Mouse (Mus musculus) kidney, embryonic 15.5 days (tissue): ENCODE measurements around the gene Chpf2. TPM values are rescaled to one million over a fixed set of nuclear protein-coding genes. Genes with fewer than 3 reads are reported as not detected.

Experiments
- ATAC-seq: fragments of 200-750 bp; cut with Nextera tagmentation; replicated peaks from 2 replicates; pipeline ENCODE4 v1.8.0; 2017; ENCODE audit warnings: moderate TSS enrichment; ENCODE audit not compliant: low FRiP score
- H3K27ac ChIP-seq: fragments of 300-500 bp; sonication (generic); 2 replicates; pipeline ENCODE4 v1.5.1; 2015; ENCODE audit warnings: mild to moderate bottlenecking, inconsistent platforms
- H3K27me3 ChIP-seq: fragments of 300-500 bp; sonication (generic); 2 replicates; pipeline ENCODE4 v1.6.1; 2015; ENCODE audit warnings: inconsistent platforms
- H3K36me3 ChIP-seq: fragments of 300-500 bp; sonication (generic); 2 replicates; pipeline ENCODE4 v1.6.1; 2015; ENCODE audit warnings: inconsistent platforms
- H3K4me1 ChIP-seq: fragments of 300-500 bp; sonication (generic); 2 replicates; pipeline ENCODE4 v1.6.1; 2015; ENCODE audit warnings: inconsistent platforms
- H3K4me2 ChIP-seq: fragments of 300-500 bp; sonication (generic); 2 replicates; pipeline ENCODE4 v1.6.1; 2015; ENCODE audit warnings: moderate library complexity, mild to moderate bottlenecking, inconsistent platforms
- H3K4me3 ChIP-seq: fragments of 300-500 bp; sonication (generic); replicated peaks from 2 replicates; pipeline ENCODE4 v1.5.1; 2015; ENCODE audit warnings: mild to moderate bottlenecking, inconsistent platforms
- H3K9ac ChIP-seq: fragments of 300-500 bp; sonication (generic); 2 replicates; pipeline ENCODE4 v1.6.1; 2015; ENCODE audit warnings: mild to moderate bottlenecking, inconsistent platforms
- H3K9me3 ChIP-seq: fragments of 300-500 bp; sonication (generic); replicated peaks from 2 replicates; pipeline ENCODE4 v1.6.1; 2016; ENCODE audit warnings: inconsistent platforms
- WGBS: fragments of 180-500 bp; shearing (Covaris S2); methylation state at CpG from one replicate; pipeline ENCODE4 v1.1.7; 2015; ENCODE audit warnings: mixed read lengths; 5-methylcytosine and 5-hydroxymethylcytosine counted together
- polyA plus RNA-seq: library from polyadenylated mRNA; unstranded; fragments of >200 nt; fragmentation: Nextera tagmentation; extraction: Ambion mirVana; gene quantifications from 2 replicates; pipeline ENCODE4 v1.2.1, GENCODE M21; 2015

Chpf2 gene
- polyA plus RNA-seq, 1 experiment from 2014 or later, result 24.7 TPM

DNA sequence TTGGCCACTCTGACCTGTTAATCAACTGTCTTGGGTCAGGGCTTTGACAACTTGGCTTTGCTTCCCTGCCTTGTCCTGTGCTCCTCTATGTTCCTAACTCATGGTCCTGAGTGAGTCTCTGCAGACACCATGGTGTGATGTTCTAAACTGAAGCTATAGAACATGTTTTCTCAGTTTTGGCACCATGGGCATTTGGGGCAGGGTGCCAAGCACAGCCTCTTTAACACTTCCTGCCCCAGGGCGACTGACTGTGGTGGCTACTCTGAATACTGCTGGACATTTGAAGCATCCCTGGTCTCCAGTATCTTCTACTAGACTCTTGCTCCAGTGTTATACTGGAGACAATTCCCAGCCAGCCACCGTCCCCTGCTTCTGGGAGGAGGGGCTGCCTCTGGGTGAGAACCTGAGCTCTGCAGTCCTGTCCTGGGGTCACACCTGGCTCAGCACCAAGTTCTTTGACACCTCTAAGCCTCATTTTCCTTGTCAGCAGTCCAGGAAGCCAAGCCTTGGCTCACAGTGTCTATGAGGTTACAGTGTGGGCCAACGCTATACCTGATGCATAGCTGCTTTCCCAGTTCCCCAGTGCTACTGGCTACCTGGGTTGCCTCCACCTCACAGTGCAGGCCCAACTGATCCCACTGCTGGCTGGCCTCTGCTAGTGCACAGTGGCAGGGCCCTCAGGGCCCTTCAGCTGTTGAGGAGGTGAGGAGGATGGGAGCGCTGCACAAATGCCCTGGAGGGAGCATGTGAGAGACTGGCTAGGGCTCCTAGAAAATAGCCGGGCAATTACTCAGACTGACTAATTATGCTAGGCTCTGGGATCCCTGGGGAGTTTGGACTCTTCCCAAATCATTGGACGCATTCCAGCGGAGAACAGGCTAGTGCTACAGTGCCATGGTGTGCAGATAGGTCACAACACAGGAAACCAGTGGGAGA, 25.1 kb downstream of the Chpf2 start:
- WGBS, result 54% methylated on average over 7 of the region's 7 CpGs
- peak; percentile 41; the same call in 1 of the 2 replicates for ATAC-seq
- Histone ChIP-seq H3K4me3 (no peak overlapping the region), H3K27me3 (no peaks in the 10 kb centered on the region; the same call in 1 of the 2 replicates), H3K27ac (no peak overlapping the region), H3K36me3 (no peaks in the 10 kb centered on the region), H3K9ac (no peak overlapping the region), H3K9me3 (no peaks in the 10 kb centered on the region), H3K4me2 (no peak overlapping the region), H3K4me1 (peaks cover 22% of the 10 kb centered on the region)

DNA sequence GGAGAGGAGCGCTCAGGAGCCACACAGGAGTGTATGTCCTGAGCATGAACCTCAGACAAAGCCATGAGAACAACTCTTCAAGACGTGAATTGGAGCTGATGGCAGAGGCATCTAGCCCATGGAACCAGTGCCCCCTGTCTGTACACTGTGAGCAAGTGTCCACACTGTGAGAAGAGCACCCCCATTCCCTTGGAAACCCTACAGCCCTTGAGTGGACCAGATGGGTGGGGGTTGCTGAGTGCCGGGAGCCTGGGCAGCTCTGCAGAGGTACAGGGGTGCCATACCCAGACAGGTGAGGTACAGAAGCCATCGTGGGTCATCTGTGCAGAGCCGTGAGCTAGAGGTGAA, 25.7 kb downstream of the Chpf2 start:
- Histone ChIP-seq H3K4me2 (no peak overlapping the region), H3K9me3 (no peaks in the 10 kb centered on the region), H3K27me3 (no peaks in the 10 kb centered on the region; the same call in 1 of the 2 replicates), H3K4me3 (no peak overlapping the region), H3K27ac (no peak overlapping the region), H3K9ac (no peak overlapping the region), H3K36me3 (no peaks in the 10 kb centered on the region), H3K4me1 (peaks cover 17% of the 10 kb centered on the region)
- 0 out of 2 replicates have a peak, but pooled peaks have one; percentile 17 for ATAC-seq
- WGBS, result 66% methylated on average over 5 of the region's 5 CpGs

DNA sequence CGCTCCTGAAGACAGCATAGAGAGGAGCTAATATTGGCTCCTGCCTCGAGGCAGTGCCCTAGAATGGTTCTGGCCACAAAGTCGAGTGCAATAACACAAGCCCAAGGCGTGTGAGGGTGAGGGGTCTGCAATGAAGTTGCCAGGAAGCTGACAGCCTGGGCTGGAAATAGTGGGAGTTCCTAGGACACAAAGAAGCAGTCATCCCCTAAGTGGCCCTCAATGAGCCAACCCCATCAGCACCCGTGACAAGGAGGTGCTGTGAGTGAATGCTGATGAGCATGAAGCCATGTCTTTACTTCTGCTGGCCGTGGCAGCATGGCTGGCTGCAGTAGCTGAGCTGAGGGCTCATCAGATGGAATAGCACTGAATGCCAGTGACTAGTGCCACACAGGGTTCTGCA, 28.6 kb downstream of the Chpf2 start:
- Histone ChIP-seq H3K36me3 (no peaks in the 10 kb centered on the region), H3K4me2 (no peak overlapping the region), H3K9ac (no peak overlapping the region), H3K4me1 (peaks cover 15% of the 10 kb centered on the region), H3K27ac (no peak overlapping the region), H3K9me3 (no peaks in the 10 kb centered on the region), H3K4me3 (no peak overlapping the region), H3K27me3 (no peaks in the 10 kb centered on the region)
- WGBS, result 51% methylated on average over 6 of the region's 6 CpGs
- no peak for ATAC-seq

DNA sequence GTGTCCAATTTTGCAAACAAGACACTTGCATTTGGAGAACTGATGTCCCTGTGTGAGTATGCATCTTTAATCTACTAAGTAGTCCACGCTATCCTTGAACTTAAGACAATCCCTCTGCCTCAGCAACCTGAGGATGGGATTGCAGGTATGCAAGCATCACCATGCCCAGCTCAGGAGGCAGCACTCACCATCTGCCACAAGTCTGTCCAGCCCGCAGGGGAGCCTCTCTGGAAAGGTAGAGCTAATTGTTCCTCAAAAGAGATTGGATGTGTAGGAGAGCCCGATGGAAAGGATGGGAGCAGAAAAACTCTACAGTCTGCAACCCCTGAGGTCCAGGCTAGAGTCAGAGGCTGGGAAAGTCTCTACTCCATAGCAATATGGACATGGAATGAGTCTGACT, 32.4 kb downstream of the Chpf2 start:
- 84% methylated on average over 3 of the region's 3 CpGs for WGBS
- ATAC-seq, result no peak
- H3K4me3 ChIP-seq, result no peak overlapping the region

DNA sequence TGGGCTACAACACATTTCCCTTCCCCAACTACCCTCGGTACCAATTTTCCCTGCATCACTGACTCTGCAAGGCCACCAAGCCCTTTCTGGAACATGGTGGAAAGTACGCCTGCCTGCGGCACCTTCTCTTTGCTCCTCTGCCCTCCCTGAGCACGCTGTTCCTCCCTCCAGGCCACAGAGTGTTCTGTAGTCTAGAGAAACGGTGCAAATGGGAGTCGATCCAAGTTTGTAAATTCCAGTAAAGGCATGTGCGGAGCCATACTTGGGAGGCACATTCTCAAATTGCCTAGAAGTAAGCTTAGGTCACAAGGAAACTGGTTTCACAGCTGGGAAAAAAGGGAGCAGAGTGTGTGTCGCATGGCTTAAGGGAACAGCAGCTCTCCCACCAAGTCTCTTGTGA, 33.6 kb downstream of the Chpf2 start:
- Histone ChIP-seq H3K27me3 (peaks cover 32% of the 10 kb centered on the region), H3K9ac (no peak overlapping the region), H3K27ac (no peak overlapping the region), H3K9me3 (no peaks in the 10 kb centered on the region), H3K4me1 (peaks cover 29% of the 10 kb centered on the region), H3K36me3 (no peaks in the 10 kb centered on the region), H3K4me3 (no peak overlapping the region), H3K4me2 (no peak overlapping the region)
- WGBS, result 58% methylated on average over 8 of the region's 8 CpGs
- no peak for ATAC-seq

More for the DNA sequence above, 32.4 kb downstream of the Chpf2 start:
- Histone ChIP-seq H3K9me3 (no peaks in the 10 kb centered on the region), H3K4me1 (peaks cover 18% of the 10 kb centered on the region), H3K36me3 (no peaks in the 10 kb centered on the region), H3K4me2 (no peak overlapping the region), H3K9ac (no peak overlapping the region), H3K27me3 (peaks cover 21% of the 10 kb centered on the region), H3K27ac (no peak overlapping the region)

DNA sequence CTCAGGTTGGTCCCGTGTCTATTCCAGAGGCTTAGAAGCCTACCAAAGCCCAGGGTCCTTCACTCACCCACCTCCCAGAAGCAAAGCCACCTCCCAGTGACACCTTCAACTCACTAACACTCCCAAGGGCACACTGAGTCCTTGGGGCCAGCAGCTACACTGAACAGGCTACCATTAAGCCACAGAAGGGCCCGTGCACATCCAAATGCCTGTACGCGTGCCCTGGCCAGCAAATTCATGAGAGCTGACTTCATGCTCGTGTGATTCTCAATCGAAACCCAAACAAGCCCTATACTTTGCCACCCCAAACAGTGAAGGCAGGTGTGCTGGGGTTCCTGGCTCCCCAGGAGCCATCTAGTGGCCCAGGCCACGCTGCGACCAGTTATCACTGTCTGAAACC, 34.1 kb downstream of the Chpf2 start:
- no peak overlapping the region for H3K4me3 ChIP-seq
- H3K36me3 ChIP-seq, result no peaks in the 10 kb centered on the region
- H3K27me3 ChIP-seq, result peaks cover 34% of the 10 kb centered on the region
- 73% methylated on average over 8 of the region's 8 CpGs for WGBS
- H3K9me3 ChIP-seq, result no peaks in the 10 kb centered on the region
- H3K27ac ChIP-seq, result no peak overlapping the region
- H3K4me2 ChIP-seq, result no peak overlapping the region
- H3K4me1 ChIP-seq, result peaks cover 29% of the 10 kb centered on the region
- no peak overlapping the region for H3K9ac ChIP-seq
- no peak for ATAC-seq

DNA sequence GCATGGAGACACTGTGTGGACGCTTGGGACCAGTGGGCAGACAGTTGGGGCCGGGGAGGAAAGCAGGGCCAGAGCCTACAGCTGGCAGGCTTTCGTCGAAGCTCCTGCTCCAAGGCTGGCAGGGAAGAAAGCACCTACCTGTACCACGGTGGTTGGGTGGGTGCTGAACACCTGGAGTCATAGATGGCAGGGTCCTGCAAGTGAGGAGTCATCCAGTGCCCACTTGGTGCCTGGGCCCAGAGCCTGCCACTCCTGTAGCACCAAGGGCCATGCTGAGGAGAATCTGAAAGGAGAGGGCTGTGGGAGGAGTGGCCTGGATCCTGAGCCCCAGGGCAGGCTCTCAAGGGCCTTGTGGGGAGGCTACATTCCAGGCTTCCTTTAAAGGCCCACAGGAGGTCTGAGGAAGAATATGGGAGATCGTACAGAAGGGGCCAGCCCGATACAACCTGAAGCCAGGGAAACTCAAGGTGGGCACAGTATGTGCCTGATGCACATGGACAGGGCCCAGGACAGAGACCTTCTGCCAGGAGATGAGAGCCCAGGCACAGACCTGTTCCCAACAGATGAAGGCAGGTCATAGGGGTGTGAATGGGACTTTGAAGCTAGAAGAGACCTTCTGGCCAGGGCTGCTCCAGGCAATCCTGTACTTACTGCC, 36.0 kb downstream of the Chpf2 start:
- Histone ChIP-seq H3K36me3 (no peaks in the 10 kb centered on the region), H3K4me1 (peaks cover 29% of the 10 kb centered on the region), H3K27ac (no peak overlapping the region), H3K9ac (no peak overlapping the region), H3K27me3 (peaks cover 36% of the 10 kb centered on the region), H3K9me3 (no peaks in the 10 kb centered on the region), H3K4me2 (no peak overlapping the region), H3K4me3 (no peak overlapping the region)
- 76% methylated on average over 7 of the region's 7 CpGs for WGBS
- ATAC-seq, result no peak

DNA sequence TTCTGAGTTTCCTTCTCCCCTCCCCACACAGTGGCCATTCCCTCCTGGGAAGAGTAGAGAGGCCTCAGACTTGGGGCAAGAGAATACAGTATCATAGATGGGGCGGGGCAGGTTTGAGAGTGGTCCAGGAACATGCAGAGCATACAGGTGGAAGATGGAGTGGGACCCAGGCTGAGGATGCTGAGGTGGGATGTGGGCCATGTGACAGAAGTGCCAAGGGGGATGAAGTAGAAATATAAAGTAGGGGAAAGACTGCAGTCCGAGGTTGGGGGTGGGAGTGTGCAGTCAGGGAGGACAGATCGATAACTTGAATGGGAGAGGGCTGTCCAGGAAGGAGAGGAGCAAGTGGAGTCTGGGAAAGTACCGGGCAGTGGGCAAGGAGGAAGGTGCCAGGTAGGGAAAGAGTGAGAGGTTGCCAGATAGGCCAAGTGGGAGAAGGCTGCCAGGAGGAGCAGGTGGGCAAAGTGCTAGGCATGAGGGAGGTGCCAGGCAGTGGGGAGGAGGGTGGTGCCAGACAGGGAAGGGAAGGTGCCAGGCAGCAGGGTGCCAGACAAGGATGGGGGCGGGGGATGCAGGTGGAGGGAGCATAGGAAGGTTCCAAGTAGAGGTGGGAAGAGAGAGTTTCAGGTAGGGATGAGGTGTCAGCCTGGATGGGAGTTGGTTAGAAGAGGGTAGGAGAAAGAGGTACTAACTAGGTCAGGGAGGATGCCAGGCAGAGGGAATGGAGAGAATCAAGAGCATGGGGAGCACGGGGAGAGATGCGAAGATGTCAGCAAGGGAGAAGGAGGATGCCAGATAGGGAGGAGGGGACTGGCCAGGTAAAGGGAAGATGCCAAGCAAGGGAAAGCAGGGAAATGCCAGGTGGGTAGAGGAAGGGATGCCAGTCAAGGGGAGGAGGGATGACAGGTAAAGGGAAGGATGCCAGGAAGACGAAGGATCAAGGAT, 36.8 kb downstream of the Chpf2 start:
- Histone ChIP-seq H3K9ac (peak overlapping the region; percentile 49; the same call in 1 of the 2 replicates), H3K9me3 (no peaks in the 10 kb centered on the region), H3K4me1 (peaks cover 29% of the 10 kb centered on the region), H3K4me2 (peak overlapping the region; percentile 88), H3K27ac (no peak overlapping the region), H3K36me3 (no peaks in the 10 kb centered on the region), H3K27me3 (peaks cover 36% of the 10 kb centered on the region), H3K4me3 (peak overlapping the region; percentile 59)
- no peak; the same call in 1 of the 2 replicates for ATAC-seq
- WGBS, result 45% methylated on average over 8 of the region's 8 CpGs

DNA sequence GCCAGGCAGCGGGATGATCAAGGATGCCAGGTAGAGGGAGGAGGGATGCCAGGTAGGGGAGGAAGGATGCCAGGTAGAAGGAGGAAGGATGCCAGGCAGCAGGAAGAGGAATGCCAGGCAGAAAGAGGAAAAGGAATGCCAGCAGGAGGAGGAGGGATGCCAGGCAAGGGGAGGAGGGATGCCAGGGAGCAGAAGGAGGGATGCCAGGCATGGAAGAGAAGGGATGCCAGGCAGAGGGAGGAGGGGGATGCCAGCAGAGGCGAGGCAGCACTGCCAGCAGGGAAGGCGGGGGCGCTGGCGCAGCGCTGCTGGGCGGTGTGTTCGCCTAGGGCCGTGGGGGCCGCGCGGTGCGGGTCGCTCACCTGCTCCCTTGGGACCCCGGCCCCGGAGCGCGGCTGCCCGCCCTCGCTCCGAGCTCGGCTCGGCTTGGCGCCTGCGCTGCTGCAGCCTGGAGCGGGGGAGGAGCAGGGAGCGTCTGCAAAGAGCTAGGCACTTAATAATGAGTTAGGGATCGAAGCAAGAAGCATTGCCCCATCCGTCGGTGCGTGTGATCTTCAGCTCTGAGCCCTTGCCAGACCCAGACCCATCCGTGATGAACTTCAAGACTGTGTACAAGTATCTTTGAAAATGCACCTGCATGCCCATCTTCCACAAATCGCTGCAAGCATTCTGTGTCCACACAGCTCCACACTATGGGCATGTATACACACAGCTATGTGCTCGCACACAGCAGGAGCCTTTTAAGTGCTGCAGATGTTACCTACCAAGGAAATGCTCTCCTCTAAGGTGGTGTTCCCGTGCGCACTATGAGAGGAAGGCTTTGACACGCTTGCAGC, 37.7 kb downstream of the Chpf2 start, which contains the start of gene Smarcd3:
Gene Smarcd3 (minus strand): TSS at position 426 of the 836 bp plus-strand sequence.
- no peak within 1 kb of the TSS for H3K27ac ChIP-seq
- ATAC-seq, result peak; percentile 76
- 2% methylated on average over 36 of the region's 37 CpGs for WGBS
- no peaks in the 10 kb centered on the region for H3K36me3 ChIP-seq
- H3K4me3 ChIP-seq, result peak within 1 kb of the TSS; percentile 59
- H3K4me2 ChIP-seq, result peak within 1 kb of the TSS; percentile 88
- peaks cover 36% of the 10 kb centered on the region for H3K27me3 ChIP-seq
- H3K9me3 ChIP-seq, result no peaks in the 10 kb centered on the region
- peak within 1 kb of the TSS; percentile 49 for H3K9ac ChIP-seq
- peaks cover 29% of the 10 kb centered on the region for H3K4me1 ChIP-seq

DNA sequence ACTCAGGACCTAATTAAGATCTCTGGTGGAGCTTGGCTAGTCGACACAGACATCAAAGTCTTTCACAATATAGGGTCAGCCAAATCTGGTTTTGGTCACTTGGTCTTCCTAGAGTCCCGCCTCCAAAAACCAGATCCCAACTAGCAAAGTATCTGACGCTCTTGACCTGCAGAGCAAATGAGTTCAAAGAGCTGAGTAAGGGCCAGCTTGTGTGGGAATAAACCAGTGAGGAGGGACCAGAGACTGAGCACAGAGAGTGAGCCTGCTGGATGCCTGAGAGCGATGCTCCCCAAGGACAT, 38.2 kb downstream of the Chpf2 start:
- H3K27me3 ChIP-seq, result peaks cover 36% of the 10 kb centered on the region
- no peak for ATAC-seq
- H3K9me3 ChIP-seq, result no peaks in the 10 kb centered on the region
- H3K4me1 ChIP-seq, result peaks cover 29% of the 10 kb centered on the region
- H3K27ac ChIP-seq, result no peak overlapping the region
- H3K9ac ChIP-seq, result no peak overlapping the region
- H3K36me3 ChIP-seq, result no peaks in the 10 kb centered on the region
- peak overlapping the region; percentile 88 for H3K4me2 ChIP-seq
- WGBS, result 27% methylated on average over 4 of the region's 4 CpGs
- H3K4me3 ChIP-seq, result no peak overlapping the region

DNA sequence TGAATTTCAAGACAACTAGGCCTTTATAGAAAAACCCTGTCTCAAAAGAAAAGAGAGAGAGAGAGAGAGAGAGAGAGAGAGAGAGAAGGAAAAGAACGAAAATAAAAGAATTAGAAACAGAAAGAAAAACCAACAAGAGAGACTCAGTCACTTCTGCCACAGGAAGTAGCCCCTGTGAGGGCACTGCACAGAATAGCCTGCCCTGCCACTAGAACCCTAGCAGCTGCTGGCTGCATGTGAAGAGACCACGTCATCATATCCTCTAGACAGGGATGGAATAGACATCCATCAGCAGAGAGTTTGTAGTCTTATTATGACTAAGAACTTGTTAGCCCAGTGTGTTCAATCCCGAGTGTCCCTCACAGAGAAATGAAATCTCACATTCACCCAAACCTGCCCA, 43.2 kb downstream of the Chpf2 start:
- WGBS, result 55% methylated on average over 3 of the region's 3 CpGs
- Histone ChIP-seq H3K9me3 (no peaks in the 10 kb centered on the region), H3K4me2 (no peak overlapping the region), H3K4me3 (no peak overlapping the region), H3K9ac (no peak overlapping the region), H3K4me1 (peaks cover 4% of the 10 kb centered on the region), H3K36me3 (no peaks in the 10 kb centered on the region), H3K27ac (no peak overlapping the region), H3K27me3 (peaks cover 8% of the 10 kb centered on the region)
- ATAC-seq, result no peak
